Mouse (Mus musculus) embryonic facial prominence, embryonic 13.5 days (tissue): ENCODE measurements at regions not wholly inside any gene's neighbourhood (a gene's known extent, or its start where the extent isn't known, plus 50 kb on each side); places are given as distances from the start of the nearest gene placed in this dataset.

ENCODE experiments used
- ATAC-seq: fragments of 200-750 bp; cut with Nextera tagmentation; 2 replicates; pipeline ENCODE4 v1.8.0; 2017; ENCODE audit warnings: low read depth; ENCODE audit not compliant: insufficient number of reproducible peaks, insufficient read depth, low FRiP score, low TSS enrichment
- H3K27ac ChIP-seq: fragments of 300-500 bp; sonication (generic); 2 replicates; pipeline ENCODE4 v1.5.1; 2015; ENCODE audit warnings: moderate library complexity, mild to moderate bottlenecking, inconsistent platforms
- H3K27me3 ChIP-seq: fragments of 300-500 bp; sonication (generic); 2 replicates; pipeline ENCODE4 v1.6.1; 2015; ENCODE audit warnings: mild to moderate bottlenecking, inconsistent platforms
- H3K36me3 ChIP-seq: fragments of 300-500 bp; sonication (generic); 2 replicates; pipeline ENCODE4 v1.6.1; 2015; ENCODE audit warnings: mild to moderate bottlenecking, inconsistent platforms
- H3K4me1 ChIP-seq: fragments of 300-500 bp; sonication (generic); 2 replicates; pipeline ENCODE4 v1.6.1; 2015; ENCODE audit warnings: inconsistent platforms
- H3K4me2 ChIP-seq: fragments of 300-500 bp; sonication (generic); 2 replicates; pipeline ENCODE4 v1.6.1; 2015; ENCODE audit warnings: moderate library complexity, mild to moderate bottlenecking, inconsistent platforms
- H3K4me3 ChIP-seq: fragments of 300-500 bp; sonication (generic); 2 replicates; pipeline ENCODE4 v1.5.1; 2015; ENCODE audit warnings: mild to moderate bottlenecking, inconsistent platforms
- H3K9ac ChIP-seq: fragments of 300-500 bp; sonication (generic); 2 replicates; pipeline ENCODE4 v1.6.1; 2015; ENCODE audit warnings: mild to moderate bottlenecking, inconsistent platforms
- H3K9me3 ChIP-seq: fragments of 300-500 bp; sonication (generic); 2 replicates; pipeline ENCODE4 v1.6.1; 2016; ENCODE audit warnings: inconsistent platforms
- WGBS: fragments of 180-500 bp; shearing (Covaris S2); methylation state at CpG from one replicate; pipeline ENCODE4 v1.1.7; 2015; ENCODE audit warnings: mixed read lengths; 5-methylcytosine and 5-hydroxymethylcytosine counted together

- ATAC-seq, result no peak
- no peak overlapping the region for H3K4me3 ChIP-seq
- no peak overlapping the region for H3K27ac ChIP-seq
- no peaks in the 10 kb centered on the region for H3K9me3 ChIP-seq
- WGBS, result 56% methylated on average over 13 of the region's 13 CpGs
- H3K4me1 ChIP-seq, result peaks cover 9% of the 10 kb centered on the region
- no peak overlapping the region for H3K9ac ChIP-seq
- H3K36me3 ChIP-seq, result no peaks in the 10 kb centered on the region
- H3K4me2 ChIP-seq, result no peak overlapping the region
- H3K27me3 ChIP-seq, result no peaks in the 10 kb centered on the region
Observed at GRCm38 (mm10) chr5:149909108-149909739, 109.3 kb upstream of the Rxfp2 start.

DNA sequence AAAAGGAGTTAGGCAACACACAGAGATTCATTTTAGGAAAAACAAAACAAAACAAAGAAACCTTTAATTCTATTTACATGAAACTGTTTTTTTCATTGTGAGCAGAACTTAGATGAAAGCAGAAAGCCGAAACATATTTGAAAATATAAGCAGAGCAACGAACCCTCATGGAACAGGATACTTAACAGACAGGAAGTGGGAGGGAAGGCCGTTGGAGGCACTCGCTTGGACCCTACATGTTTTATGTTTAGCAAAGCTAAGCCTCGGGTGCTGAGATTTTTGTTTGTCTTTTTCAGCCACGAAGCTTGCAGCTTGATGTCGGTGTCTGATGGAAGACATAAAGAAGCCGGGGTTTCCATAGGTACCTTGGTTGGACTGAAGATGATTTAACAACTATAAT, 108.5 kb upstream of the Rxfp2 start:
- Histone ChIP-seq H3K4me1 (peaks cover 9% of the 10 kb centered on the region), H3K9me3 (no peaks in the 10 kb centered on the region), H3K27me3 (no peaks in the 10 kb centered on the region), H3K36me3 (no peaks in the 10 kb centered on the region), H3K4me3 (no peak overlapping the region), H3K9ac (no peak overlapping the region), H3K4me2 (no peak overlapping the region), H3K27ac (no peak overlapping the region)
- WGBS, result 44% methylated on average over 8 of the region's 8 CpGs
- ATAC-seq, result no peak

DNA sequence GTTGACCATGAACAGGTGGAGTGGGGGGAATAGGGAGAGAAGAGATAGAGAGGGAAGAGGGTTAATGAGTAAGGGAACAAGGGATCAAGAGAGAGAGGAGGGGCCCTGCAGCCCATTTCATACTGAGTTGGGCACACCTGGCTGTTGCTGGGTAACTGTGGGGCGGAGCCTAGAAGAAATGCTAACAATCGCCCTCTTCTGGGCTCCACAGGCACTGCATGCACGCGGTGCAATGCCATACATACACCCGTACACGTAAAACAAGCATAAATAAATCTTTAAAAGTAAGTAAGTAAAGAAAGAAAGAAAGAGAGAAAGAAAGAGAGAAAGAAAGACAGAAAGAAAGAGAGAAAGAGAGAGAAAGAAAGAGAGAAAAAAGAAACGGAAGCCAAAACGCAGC, 106.5 kb upstream of the Rxfp2 start:
- WGBS, result 85% methylated on average over 8 of the region's 8 CpGs
- peaks cover 9% of the 10 kb centered on the region for H3K4me1 ChIP-seq
- no peaks in the 10 kb centered on the region for H3K9me3 ChIP-seq
- no peak overlapping the region for H3K9ac ChIP-seq
- no peaks in the 10 kb centered on the region for H3K27me3 ChIP-seq
- no peak overlapping the region for H3K4me2 ChIP-seq
- H3K4me3 ChIP-seq, result no peak overlapping the region
- no peak overlapping the region for H3K27ac ChIP-seq
- no peaks in the 10 kb centered on the region for H3K36me3 ChIP-seq
- ATAC-seq, result no peak

- Histone ChIP-seq H3K4me1 (no peaks in the 10 kb centered on the region), H3K27ac (no peak overlapping the region)
- no peak for ATAC-seq
Observed at GRCm38 (mm10) chr5:149915761-149916160, 102.7 kb upstream of the Rxfp2 start.

DNA sequence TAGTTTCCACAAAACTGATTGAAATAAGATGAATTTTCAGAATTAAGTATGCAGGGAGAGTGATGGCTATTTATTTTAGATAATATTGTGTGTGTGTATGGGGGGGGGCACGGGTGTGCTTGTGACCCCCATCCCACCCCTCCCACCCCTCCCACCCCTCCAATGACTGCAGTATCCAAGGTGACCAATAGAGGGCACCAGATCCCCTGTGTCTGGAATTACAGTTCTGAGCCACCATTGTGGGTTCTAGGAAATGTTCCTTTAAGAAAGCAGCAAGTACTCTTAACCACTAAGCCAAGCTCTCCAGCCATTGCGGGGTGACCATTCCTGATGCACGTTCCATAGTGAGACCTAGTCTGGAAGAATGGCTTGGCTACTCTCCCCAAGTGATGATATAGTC, 101.1 kb upstream of the Rxfp2 start:
- Histone ChIP-seq H3K4me1 (no peaks in the 10 kb centered on the region), H3K9me3 (no peaks in the 10 kb centered on the region), H3K4me3 (no peak overlapping the region), H3K9ac (no peak overlapping the region), H3K27ac (no peak overlapping the region), H3K36me3 (no peaks in the 10 kb centered on the region), H3K4me2 (no peak overlapping the region), H3K27me3 (no peaks in the 10 kb centered on the region)
- ATAC-seq, result no peak
- WGBS, result 32% methylated on average over 3 of the region's 3 CpGs

More at GRCm38 (mm10) chr5:149915761-149916160, 102.7 kb upstream of the Rxfp2 start:
- H3K36me3 ChIP-seq, result no peaks in the 10 kb centered on the region
- H3K9me3 ChIP-seq, result no peaks in the 10 kb centered on the region
- no peak overlapping the region for H3K4me3 ChIP-seq
- H3K9ac ChIP-seq, result no peak overlapping the region
- H3K4me2 ChIP-seq, result no peak overlapping the region
- no peaks in the 10 kb centered on the region for H3K27me3 ChIP-seq

DNA sequence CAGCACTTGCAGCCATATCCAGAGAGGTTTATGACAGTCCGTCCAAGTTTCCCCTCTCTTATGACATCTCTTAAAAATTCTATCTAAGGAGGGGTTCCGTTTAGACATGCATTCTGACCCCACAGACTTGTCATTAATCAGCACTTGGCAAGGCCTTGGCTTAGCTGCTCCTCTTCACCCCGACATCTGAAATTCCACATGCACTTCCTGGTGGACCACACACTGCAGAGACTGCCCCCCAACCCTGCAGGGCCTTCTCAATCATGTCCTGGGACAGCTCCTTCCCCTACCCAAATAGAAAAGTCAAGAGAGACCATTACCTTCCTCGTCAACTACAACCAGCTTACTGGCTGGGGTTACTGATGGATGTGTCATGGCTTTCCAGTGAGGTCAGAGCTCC, 99.4 kb upstream of the Rxfp2 start:
- Histone ChIP-seq H3K9me3 (no peaks in the 10 kb centered on the region), H3K27ac (no peak overlapping the region), H3K36me3 (no peaks in the 10 kb centered on the region), H3K9ac (no peak overlapping the region), H3K27me3 (no peaks in the 10 kb centered on the region), H3K4me3 (no peak overlapping the region), H3K4me1 (0 out of 2 replicates have a peak, but pooled peaks cover 2% of the 10 kb centered on the region), H3K4me2 (no peak overlapping the region)
- WGBS, result 72% methylated on average over 4 of the region's 4 CpGs
- ATAC-seq, result no peak

DNA sequence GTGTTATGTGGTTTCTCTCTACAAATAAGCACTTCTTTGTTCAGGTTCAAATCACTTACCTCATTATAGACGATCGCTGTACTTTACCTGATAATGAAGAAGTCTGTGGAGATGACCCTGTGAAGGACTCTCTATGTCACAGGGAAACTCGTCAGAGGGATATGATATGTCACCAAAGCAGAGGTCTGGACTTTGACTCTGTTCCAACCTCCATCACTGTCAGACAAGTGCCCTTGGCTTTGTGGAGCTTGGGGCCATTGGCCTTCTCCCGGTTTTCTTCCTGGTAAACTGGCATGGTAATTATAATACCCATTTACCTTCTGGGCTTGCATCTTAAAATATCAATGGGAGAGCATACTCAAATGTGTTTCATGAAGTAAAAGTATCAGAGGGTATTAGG, 98.1 kb upstream of the Rxfp2 start:
- Histone ChIP-seq H3K9me3 (no peaks in the 10 kb centered on the region), H3K27ac (no peak overlapping the region), H3K4me3 (no peak overlapping the region), H3K4me1 (0 out of 2 replicates have a peak, but pooled peaks cover 2% of the 10 kb centered on the region), H3K36me3 (no peaks in the 10 kb centered on the region), H3K27me3 (no peaks in the 10 kb centered on the region), H3K4me2 (no peak overlapping the region), H3K9ac (no peak overlapping the region)
- ATAC-seq, result no peak
- 89% methylated on average over 4 of the region's 4 CpGs for WGBS

DNA sequence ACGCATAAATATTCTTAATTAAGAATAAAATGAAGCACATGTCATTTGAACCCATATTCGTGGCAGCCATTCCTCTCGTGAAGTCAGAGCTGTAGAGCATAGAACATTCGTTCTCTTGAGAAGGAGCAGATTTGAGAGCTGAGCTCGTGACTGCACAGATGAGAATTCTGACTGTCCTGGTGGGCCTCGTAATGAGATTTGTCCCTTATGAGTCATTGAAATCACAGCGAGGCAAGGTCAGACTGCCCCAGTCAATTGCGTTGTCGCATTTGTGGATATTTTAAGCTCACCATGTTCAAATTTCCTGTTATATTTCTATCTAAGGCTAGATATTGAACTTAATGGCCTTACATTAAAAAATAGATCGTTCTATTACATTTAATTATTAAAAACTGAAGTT, 94.0 kb upstream of the Rxfp2 start:
- Histone ChIP-seq H3K9me3 (no peaks in the 10 kb centered on the region), H3K4me1 (0 out of 2 replicates have a peak, but pooled peaks cover 2% of the 10 kb centered on the region), H3K4me3 (no peak overlapping the region), H3K9ac (no peak overlapping the region), H3K4me2 (no peak overlapping the region), H3K27ac (no peak overlapping the region), H3K36me3 (no peaks in the 10 kb centered on the region), H3K27me3 (no peaks in the 10 kb centered on the region)
- WGBS, result 88% methylated on average over 10 of the region's 10 CpGs
- ATAC-seq, result no peak

- Histone ChIP-seq H3K9me3 (no peaks in the 10 kb centered on the region), H3K27ac (no peak overlapping the region), H3K9ac (no peak overlapping the region), H3K4me3 (no peak overlapping the region), H3K4me2 (no peak overlapping the region), H3K36me3 (no peaks in the 10 kb centered on the region), H3K4me1 (0 out of 2 replicates have a peak, but pooled peaks cover 2% of the 10 kb centered on the region), H3K27me3 (no peaks in the 10 kb centered on the region)
- 82% methylated on average over 2 of the region's 2 CpGs for WGBS
- no peak for ATAC-seq
Observed at GRCm38 (mm10) chr5:149926786-149927185, 91.7 kb upstream of the Rxfp2 start.

DNA sequence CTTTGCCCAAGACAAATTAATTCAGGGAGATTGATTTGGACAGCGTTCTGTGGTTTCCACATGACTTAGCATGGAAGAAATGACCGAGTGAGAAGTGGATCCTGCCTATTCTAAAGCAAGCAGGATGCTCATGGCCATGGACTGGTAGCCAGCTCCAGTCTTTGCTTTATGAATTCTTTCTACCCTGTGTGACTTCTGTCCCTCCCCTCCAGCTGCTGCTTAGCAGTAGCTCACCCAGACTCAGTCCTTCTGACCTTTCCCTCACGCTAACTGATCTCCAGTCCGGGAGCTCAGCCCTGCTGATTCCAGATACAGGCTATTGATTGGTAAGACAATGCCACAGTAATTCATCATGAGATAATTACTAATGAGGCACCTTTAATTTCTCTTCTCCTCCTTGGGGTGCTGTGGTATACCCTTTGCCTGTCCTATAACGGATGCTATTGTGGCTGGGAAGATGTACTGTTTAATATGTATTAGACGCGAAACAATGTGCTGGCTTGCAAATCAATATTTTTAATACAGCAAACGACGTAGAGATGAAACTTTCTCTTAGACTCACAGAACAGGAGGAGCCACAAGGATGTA, 86.8 kb upstream of the Rxfp2 start:
- Histone ChIP-seq H3K9me3 (no peaks in the 10 kb centered on the region), H3K27ac (no peak overlapping the region), H3K4me1 (0 out of 2 replicates have a peak, but pooled peaks cover 3% of the 10 kb centered on the region), H3K27me3 (no peaks in the 10 kb centered on the region), H3K9ac (no peak overlapping the region), H3K4me2 (no peak overlapping the region), H3K4me3 (no peak overlapping the region), H3K36me3 (no peaks in the 10 kb centered on the region)
- no peak for ATAC-seq
- 68% methylated on average over 9 of the region's 9 CpGs for WGBS

GRCm38 (mm10) chr5:149932220-149932619, 86.3 kb upstream of the Rxfp2 start:
- Histone ChIP-seq H3K36me3 (no peaks in the 10 kb centered on the region), H3K4me2 (no peak overlapping the region), H3K9ac (no peak overlapping the region), H3K4me3 (no peak overlapping the region), H3K4me1 (0 out of 2 replicates have a peak, but pooled peaks cover 3% of the 10 kb centered on the region), H3K27ac (no peak overlapping the region), H3K27me3 (no peaks in the 10 kb centered on the region), H3K9me3 (no peaks in the 10 kb centered on the region)
- 37% methylated on average over 4 of the region's 4 CpGs for WGBS
- ATAC-seq, result no peak

- no peaks in the 10 kb centered on the region; the same call in 1 of the 2 replicates for H3K27me3 ChIP-seq
- no peaks in the 10 kb centered on the region for H3K9me3 ChIP-seq
- no peak overlapping the region for H3K4me2 ChIP-seq
- H3K4me1 ChIP-seq, result no peaks in the 10 kb centered on the region
- H3K4me3 ChIP-seq, result no peak overlapping the region
- no peak overlapping the region for H3K27ac ChIP-seq
- no peak for ATAC-seq
- H3K9ac ChIP-seq, result no peak overlapping the region
- no peaks in the 10 kb centered on the region for H3K36me3 ChIP-seq
Observed at GRCm38 (mm10) chr5:149945651-149946050, 72.8 kb upstream of the Rxfp2 start.
